Mouse (Mus musculus): ENCODE measurements at regions not wholly inside any gene's neighbourhood (a gene's known extent, or its start where the extent isn't known, plus 50 kb on each side); places are given as distances from the start of the nearest gene placed in this dataset.

- no peak for TF ChIP-seq CTCF (IDR thresholded peaks at IDR 0.05; ENCODE audit: low read depth)
- TF ChIP-seq EP300 (optimal IDR thresholded peaks at IDR 0.05) = no peak
Measured at GRCm38 (mm10) chr7:73186501-73186900, 188.8 kb upstream of the Rgma start.
